Mouse (Mus musculus): ENCODE measurements around the gene Zbtb20.
A peak's percentile ranks its signal among the peaks of the same experiment; 100 is the strongest.

The Zbtb20 gene

DNA sequence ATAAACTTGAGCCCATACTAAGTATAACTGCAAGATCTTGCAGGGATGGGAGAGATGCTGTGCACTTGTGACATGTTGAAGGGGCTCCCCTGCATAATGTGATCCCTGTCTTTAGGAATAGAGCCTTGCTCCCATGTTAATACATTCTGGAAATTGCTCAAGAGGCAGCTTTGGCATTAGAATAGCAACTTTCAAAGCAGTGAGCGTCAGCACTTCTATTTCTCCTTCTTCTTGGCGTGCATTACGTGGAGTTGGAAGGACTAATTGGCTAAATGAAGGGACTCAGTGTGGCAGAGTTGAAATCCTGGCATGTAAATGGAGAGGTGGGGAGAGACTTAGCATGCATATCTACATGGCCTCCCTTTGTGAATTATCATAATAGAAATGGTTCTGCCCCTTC is 658.4 kb downstream of the Zbtb20 start:
- DNase-seq = no peak

- no peak for DNase-seq
Measured at GRCm38 (mm10) chr16:43535912-43536311, 660.2 kb downstream of the Zbtb20 start.

DNA sequence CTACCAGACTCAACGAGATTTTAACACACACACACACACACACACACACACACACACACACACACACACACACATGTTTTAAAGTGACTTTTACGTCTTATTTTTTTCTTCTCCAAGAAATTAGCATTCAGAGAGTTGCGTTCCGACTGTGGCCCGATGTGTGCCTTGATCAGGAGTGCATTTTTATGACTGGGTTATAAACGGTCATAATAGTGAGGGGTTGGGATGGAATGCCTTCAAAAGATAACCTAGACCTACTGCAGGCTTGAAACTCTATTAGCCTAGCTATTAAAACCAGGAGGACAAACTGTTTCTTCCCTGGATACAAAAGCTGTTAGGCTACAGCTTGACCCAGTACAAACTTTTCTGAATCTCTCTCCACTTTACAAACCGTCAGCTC is 661.5 kb downstream of the Zbtb20 start:
- no peak for DNase-seq

- DNase-seq = no peak
Measured at GRCm38 (mm10) chr16:43539659-43540096, 664.0 kb downstream of the Zbtb20 start.

- no peak for DNase-seq
Measured at GRCm38 (mm10) chr16:43540108-43540507, 664.4 kb downstream of the Zbtb20 start.

- no peak for DNase-seq
Measured at GRCm38 (mm10) chr16:43540546-43541167, 665.0 kb downstream of the Zbtb20 start.

DNA sequence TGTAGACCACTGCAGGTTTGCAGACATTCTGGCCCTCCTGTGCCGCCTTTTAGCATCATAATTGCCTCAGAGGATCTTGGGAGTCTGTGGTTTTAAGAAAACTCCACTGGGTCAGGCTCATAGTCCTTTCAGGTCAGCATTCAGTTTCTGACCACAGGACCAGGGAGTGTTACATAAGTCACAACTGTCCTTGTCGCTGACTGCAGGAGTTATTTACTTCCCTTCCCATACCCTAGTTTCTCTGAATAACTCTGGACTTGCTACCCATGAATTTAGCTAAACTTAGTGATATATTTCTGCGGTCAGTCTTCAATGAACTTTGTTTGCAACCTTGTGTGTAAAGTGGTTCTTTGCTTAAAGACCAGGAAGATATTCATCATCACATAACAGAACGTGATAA is 669.6 kb downstream of the Zbtb20 start:
- no peak for DNase-seq

- DNase-seq = no peak
Measured at GRCm38 (mm10) chr16:43547323-43548180, 671.9 kb downstream of the Zbtb20 start.

GRCm38 (mm10) chr16:43548774-43549173 is 673.1 kb downstream of the Zbtb20 start:
- DNase-seq = no peak

GRCm38 (mm10) chr16:43549425-43550089 is 673.9 kb downstream of the Zbtb20 start:
- no peak for DNase-seq

- DNase-seq = no peak
Measured at GRCm38 (mm10) chr16:43552443-43552842, 676.8 kb downstream of the Zbtb20 start.

DNA sequence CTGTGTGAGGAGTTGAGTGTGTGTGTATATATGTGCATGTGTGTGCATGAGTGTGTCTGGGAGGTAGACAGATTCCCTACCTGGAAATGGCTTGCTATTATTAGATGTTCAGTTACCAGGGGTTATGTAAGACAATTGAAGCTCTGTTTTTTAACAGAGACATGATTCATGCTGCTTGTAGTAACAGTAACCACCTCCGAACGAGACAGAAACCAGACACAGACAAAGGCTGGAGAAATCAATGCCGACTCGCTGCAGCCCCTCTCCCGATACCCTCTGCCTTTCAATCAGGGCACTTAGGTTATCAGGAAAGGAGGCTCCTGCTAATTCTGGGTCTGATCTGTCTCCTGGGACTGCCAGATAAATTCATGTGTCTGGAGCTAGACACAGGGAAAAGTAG is 681.7 kb downstream of the Zbtb20 start:
- no peak for DNase-seq

DNA sequence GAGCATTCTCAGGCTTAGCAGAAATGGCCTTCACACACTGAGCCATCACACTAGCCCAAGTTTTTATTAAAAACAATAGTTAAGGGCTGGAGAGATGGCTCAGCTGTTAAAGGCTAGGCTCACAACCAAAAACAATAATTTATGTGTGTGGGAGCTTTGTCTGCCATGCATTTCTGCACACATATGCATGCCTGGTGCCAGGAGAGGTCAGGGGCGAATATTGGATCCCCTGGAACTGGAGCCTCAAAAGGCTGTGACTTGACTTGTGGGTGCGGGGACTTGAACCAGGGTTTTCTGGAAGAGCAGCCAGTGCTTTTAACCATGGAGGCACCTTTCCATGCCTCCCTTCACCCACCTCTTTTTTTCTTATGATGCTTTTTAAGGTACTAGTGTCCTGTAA is 685.6 kb downstream of the Zbtb20 start:
- DNase-seq = no peak

- DNase-seq = no peak
Measured at GRCm38 (mm10) chr16:43561956-43562355, 686.3 kb downstream of the Zbtb20 start.

GRCm38 (mm10) chr16:43565872-43566271 is 690.2 kb downstream of the Zbtb20 start:
- DNase-seq = no peak

DNA sequence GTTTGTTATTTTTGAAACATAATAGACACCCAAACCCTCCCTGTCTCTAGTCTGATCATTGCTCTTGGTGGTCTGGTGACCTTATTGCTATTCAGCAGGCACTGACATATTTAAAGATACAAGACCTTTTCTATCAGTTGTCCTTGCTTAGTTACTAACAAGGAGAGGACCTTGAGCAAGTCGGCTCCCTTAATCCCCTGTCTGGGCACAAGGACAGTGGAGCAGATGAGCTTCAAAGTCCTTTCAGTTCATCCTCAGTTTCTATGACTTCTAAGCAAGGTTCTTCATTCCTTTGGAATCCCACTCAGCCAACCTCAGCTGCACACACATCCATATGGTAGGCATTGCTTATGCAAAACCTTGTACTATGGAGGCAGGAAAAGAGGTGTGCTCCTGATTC is 690.8 kb downstream of the Zbtb20 start:
- no peak for DNase-seq

DNA sequence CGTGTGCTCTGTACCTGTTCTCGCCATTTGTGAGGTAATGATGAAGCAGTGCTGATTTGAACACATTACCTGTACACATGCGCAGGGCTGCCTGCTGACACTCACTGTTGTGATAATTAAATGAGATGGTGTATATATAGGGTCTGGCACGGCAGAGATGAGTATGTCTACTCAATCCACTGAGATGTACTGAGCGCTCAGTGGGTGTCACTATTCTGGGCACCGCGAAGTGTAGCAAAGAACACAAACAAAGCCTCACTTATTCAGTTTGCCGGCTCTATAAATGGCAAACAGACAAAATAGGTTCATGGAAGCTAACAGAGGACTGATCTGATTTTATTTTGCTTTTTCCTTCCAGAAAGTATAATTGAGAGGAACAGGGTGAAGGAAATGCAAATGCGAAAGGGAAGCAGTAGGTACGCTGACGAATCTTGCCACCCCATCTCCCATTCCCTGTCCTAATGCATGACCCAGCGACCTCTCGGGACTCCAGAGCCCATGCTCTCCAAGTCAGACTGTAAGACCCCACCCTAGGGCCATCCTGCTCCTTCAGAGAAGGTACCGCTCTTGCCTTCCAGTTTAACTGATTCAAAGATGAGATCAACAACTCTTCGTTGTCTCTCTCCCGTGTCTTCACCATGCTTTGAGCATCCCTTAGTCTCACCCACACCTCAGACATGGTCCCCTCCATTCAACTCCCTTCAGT is 695.8 kb downstream of the Zbtb20 start:
- no peak for DNase-seq

GRCm38 (mm10) chr16:43572171-43572570 is 696.5 kb downstream of the Zbtb20 start:
- DNase-seq = no peak

- DNase-seq = no peak
Measured at GRCm38 (mm10) chr16:43572766-43573165, 697.1 kb downstream of the Zbtb20 start.

- no peak for DNase-seq
Measured at GRCm38 (mm10) chr16:43573181-43573833, 697.6 kb downstream of the Zbtb20 start.

- peak; percentile 92 for DNase-seq
Measured at GRCm38 (mm10) chr16:43574006-43574764, 698.5 kb downstream of the Zbtb20 start.

- no peak for DNase-seq
Measured at GRCm38 (mm10) chr16:43575066-43575465, 699.4 kb downstream of the Zbtb20 start.

Data from cerebellum, adult 11-12 months (tissue).